Mouse (Mus musculus) megakaryocyte, embryonic 14.5 days (primary cell): ENCODE measurements around the gene Ccr4.

Source experiments
- FLI1 ChIP-seq: IDR thresholded peaks from 2 replicates; pipeline ENCODE4 v1.6.1; 2012; ENCODE audit warnings: low read length, inconsistent platforms, mixed read lengths
- GATA1 ChIP-seq: IDR thresholded peaks from 3 replicates; pipeline ENCODE4 v1.6.1; 2012; ENCODE audit warnings: mixed read lengths, low read length, inconsistent platforms, borderline replicate concordance

- TF ChIP-seq GATA1 (no peak), FLI1 (no peak)
Observed at GRCm38 (mm10) chr9:114471892-114472291, 32.8 kb downstream of the Ccr4 start.
